Mouse (Mus musculus) bone marrow, adult 2 months (tissue): ENCODE results near the gene Samhd1.

ENCODE experiments used
- CTCF ChIP-seq: fragments of 200-500 bp; IDR thresholded peaks from 2 replicates; pipeline ENCODE4 v1.5.1; 2011; ENCODE audit warnings: low read length, control low read depth; ENCODE audit not compliant: control insufficient read depth, insufficient read depth
- POLR2A ChIP-seq: fragments of 200-500 bp; IDR thresholded peaks from 2 replicates; pipeline ENCODE4 v1.6.1; 2011; ENCODE audit warnings: low read depth, mild to moderate bottlenecking, control low read depth, low read length, borderline replicate concordance; ENCODE audit not compliant: control insufficient read depth

DNA sequence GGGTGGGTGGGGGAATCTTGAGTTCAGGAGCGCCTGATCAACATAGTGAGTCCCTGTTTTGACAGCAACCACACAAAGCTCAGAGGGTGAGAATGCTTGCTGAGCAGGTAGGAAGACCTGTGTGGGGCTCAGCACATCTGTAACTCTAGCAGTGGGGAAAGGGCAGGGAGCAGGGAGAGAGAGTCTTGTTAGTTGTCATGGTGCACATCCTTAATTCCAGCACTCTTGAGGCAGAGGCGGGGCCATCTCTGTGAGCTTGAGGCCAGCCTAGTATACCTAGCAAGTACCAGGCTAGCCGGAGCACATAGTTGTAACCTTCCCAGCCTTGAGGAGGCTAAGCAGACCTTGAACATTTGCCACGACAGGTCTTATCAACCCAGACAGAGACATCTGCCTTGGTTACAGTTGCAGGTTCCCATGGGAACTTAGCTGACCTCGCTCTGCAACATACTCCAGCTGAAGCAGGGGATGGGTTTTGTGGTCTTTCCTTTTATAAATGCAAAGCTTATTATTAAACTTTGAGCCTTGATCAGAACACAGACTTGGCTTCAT lies 4.3 kb upstream of the Samhd1 start:
- TF ChIP-seq CTCF = no peak
- no peak for TF ChIP-seq POLR2A
